Mouse (Mus musculus) hindbrain, embryonic 11.5 days (tissue): ENCODE results near the gene Smim26. TPM values are rescaled to one million over a fixed set of nuclear protein-coding genes. Genes with fewer than 3 reads are reported as not detected.

Experiments
- ATAC-seq: fragments of 200-750 bp; cut with Nextera tagmentation; 2 replicates; pipeline ENCODE4 v1.8.0; 2017; ENCODE audit warnings: mild to moderate bottlenecking, moderate TSS enrichment, moderate library complexity; ENCODE audit not compliant: low FRiP score
- DNase-seq: peaks from one replicate; pipeline ENCODE4 v3.0.0-alpha.2; 2015; ENCODE audit warnings: low spot score
- H3K27ac ChIP-seq: fragments of 300-500 bp; sonication (generic); 2 replicates; pipeline ENCODE4 v1.5.1; 2014; ENCODE audit warnings: mild to moderate bottlenecking, low read depth, low read length
- H3K27me3 ChIP-seq: fragments of 300-500 bp; sonication (generic); 2 replicates; pipeline ENCODE4 v1.6.1; 2014; ENCODE audit warnings: mild to moderate bottlenecking, low read length, moderate library complexity, mixed read lengths; ENCODE audit not compliant: control insufficient read depth, insufficient read depth
- H3K36me3 ChIP-seq: fragments of 300-500 bp; sonication (generic); 2 replicates; pipeline ENCODE4 v1.6.1; 2014; ENCODE audit warnings: mild to moderate bottlenecking, low read length, moderate library complexity, mixed read lengths; ENCODE audit not compliant: control insufficient read depth, insufficient read depth
- H3K4me1 ChIP-seq: fragments of 300-500 bp; sonication (generic); replicated peaks from 2 replicates; pipeline ENCODE4 v1.6.1; 2014; ENCODE audit warnings: low read length, mixed read lengths; ENCODE audit not compliant: control insufficient read depth, insufficient read depth
- H3K4me2 ChIP-seq: fragments of 300-500 bp; sonication (generic); replicated peaks from 2 replicates; pipeline ENCODE4 v1.6.1; 2014; ENCODE audit warnings: mild to moderate bottlenecking, low read depth, low read length
- H3K4me3 ChIP-seq: fragments of 300-500 bp; sonication (generic); 2 replicates; pipeline ENCODE4 v1.5.1; 2014; ENCODE audit warnings: low read depth, low read length
- H3K9ac ChIP-seq: fragments of 300-500 bp; sonication (generic); 2 replicates; pipeline ENCODE4 v1.6.1; 2014; ENCODE audit warnings: low read depth, low read length
- H3K9me3 ChIP-seq: fragments of 300-500 bp; sonication (generic); 2 replicates; pipeline ENCODE4 v1.6.1; 2016; ENCODE audit warnings: low read length; ENCODE audit not compliant: control insufficient read depth
- WGBS: fragments of 180-500 bp; shearing (Covaris S2); extraction: QIAGEN DNeasy Blood & Tissue Kit; methylation state at CpG from one replicate; pipeline ENCODE4 v1.1.7; 2014; 5-methylcytosine and 5-hydroxymethylcytosine counted together
- polyA plus RNA-seq: library from polyadenylated mRNA; unstranded; fragments of >200 nt; fragmentation: Nextera tagmentation; extraction: Ambion mirVana; gene quantifications from 2 replicates; pipeline ENCODE4 v1.2.1, GENCODE M21; 2014

The Smim26 gene
- 39.0 and 48.9 TPM in 2 replicates for polyA plus RNA-seq

DNA sequence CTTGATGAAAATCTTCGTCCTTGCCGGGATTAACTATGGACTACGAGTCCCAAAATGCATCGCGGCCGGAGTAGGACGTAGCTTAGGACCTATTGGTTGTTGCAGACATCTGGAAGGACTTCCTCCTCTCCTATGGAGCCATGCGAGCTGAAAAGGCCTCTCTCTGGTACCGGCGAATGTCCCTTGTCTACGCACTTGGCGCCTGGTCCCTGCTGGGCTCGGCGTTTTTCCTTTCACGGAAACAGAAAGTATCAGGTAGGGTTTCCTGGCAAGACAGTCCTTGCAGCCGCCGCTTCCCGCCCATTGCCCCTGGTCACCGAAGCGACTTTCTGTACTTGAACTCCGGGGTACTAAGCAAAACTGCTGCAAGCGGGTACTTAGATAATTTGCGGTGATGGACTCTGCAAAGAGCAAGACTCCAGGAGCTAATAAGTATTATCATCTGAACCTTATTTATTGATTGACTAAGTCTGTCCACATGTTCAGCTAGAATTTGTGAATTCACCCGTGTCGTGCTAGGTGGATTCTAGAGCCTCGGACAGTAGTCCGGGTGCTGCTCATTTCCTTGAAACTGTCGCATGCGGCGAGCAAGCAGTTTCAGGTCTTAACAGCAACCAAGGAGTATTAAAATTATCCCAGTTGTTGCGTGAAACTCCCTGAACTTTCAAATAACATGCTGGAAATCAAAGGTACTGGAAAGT, at the start of gene Smim26:
TSS of gene Smim26 (plus strand) at position 104 of the 701 bp plus-strand sequence.
- Histone ChIP-seq H3K27ac (no peak within 1 kb of the TSS), H3K27me3 (no peaks in the 10 kb centered on the region), H3K9me3 (no peaks in the 10 kb centered on the region), H3K4me1 (no peaks in the 10 kb centered on the region), H3K4me3 (peak within 1 kb of the TSS; percentile 48), H3K9ac (peak within 1 kb of the TSS; percentile 59), H3K4me2 (peak within 1 kb of the TSS; percentile 47), H3K36me3 (no peaks in the 10 kb centered on the region)
- ATAC-seq: peak; percentile 96
- peak; percentile 85 for DNase-seq
- 2% methylated on average over 31 of the region's 31 CpGs for WGBS

DNA sequence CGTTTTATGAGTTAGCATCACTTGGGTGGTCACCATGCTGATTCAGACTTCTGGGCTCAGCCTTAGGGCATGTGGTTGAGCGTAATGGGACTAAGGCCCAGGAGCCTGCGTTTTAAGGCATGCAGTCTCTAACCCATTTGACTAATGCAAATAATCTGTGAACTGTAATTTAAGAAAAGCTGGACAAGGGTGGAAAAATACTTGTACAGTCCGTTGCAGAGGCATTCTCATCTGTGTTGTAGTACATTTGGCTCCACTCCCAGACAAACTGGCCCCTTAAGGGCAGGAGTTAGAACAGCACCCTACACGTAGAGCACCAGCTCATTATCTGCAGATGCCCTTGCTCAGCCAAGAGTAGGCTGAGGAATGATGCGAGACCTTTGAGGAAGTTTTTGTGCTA, 49.2 kb upstream of the Smim26 start:
- no peak overlapping the region for H3K9ac ChIP-seq
- ATAC-seq (no peak), DNase-seq (no peak)
- H3K36me3 ChIP-seq: peaks cover 5% of the 10 kb centered on the region; the same call in 1 of the 2 replicates
- no peaks in the 10 kb centered on the region for H3K4me1 ChIP-seq
- H3K9me3 ChIP-seq: no peaks in the 10 kb centered on the region
- H3K4me2 ChIP-seq: no peak overlapping the region
- H3K27me3 ChIP-seq: no peaks in the 10 kb centered on the region
- whole genome bisulfite sequencing: 93% methylated on average over 6 of the region's 6 CpGs
- no peak overlapping the region for H3K27ac ChIP-seq
- H3K4me3 ChIP-seq: no peak overlapping the region

DNA sequence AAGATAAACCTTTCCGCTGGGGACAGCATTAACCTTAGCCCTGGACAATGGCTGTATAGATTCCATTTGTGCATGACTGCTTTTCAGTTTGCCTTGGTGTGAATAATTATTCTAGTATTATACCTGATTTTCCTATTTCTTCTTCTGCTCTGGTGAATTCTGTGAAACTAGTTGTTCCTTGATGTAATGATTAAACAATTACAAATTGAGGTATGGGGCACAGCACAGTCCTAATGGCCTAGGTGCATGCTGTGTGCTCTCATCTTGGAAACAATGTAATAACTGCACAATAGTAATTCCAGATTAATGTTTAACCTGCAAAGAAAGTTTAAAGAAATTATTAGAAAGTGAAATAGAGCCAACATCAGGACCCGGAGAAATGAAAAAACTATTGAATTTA, 48.8 kb upstream of the Smim26 start:
- Histone ChIP-seq H3K36me3 (peaks cover 5% of the 10 kb centered on the region; the same call in 1 of the 2 replicates), H3K4me2 (no peak overlapping the region), H3K27me3 (no peaks in the 10 kb centered on the region), H3K9me3 (no peaks in the 10 kb centered on the region), H3K4me3 (no peak overlapping the region), H3K4me1 (no peaks in the 10 kb centered on the region), H3K9ac (no peak overlapping the region), H3K27ac (no peak overlapping the region)
- DNase-seq (no peak), ATAC-seq (no peak)
- 95% methylated on average over 2 of the region's 2 CpGs for WGBS

DNA sequence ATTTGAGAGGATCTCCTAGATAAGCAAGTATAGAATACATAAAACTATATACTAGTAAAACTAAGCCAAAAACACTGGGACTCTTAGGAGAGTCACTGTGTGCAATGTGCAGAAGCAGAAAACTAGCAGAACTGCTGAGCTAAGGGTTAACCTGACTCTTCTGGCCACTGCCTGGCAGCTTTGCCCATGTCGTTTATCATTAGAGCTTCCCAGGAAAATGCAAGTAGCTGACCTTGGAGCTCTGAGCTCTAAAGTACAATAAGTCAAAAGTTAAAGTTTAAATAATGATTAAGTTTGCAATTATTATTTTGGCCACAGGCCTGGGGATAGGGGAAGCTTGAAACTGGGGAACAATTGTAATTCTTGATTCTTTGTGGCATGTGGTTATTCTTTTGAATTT, 48.4 kb upstream of the Smim26 start:
- Histone ChIP-seq H3K4me3 (no peak overlapping the region), H3K27ac (no peak overlapping the region), H3K9me3 (no peaks in the 10 kb centered on the region), H3K9ac (no peak overlapping the region), H3K36me3 (peaks cover 3% of the 10 kb centered on the region; the same call in 1 of the 2 replicates), H3K4me1 (no peaks in the 10 kb centered on the region), H3K4me2 (no peak overlapping the region), H3K27me3 (no peaks in the 10 kb centered on the region)
- DNase-seq (no peak), ATAC-seq (no peak)
- WGBS: 73% methylated on average over 1 of the region's 1 CpGs

DNA sequence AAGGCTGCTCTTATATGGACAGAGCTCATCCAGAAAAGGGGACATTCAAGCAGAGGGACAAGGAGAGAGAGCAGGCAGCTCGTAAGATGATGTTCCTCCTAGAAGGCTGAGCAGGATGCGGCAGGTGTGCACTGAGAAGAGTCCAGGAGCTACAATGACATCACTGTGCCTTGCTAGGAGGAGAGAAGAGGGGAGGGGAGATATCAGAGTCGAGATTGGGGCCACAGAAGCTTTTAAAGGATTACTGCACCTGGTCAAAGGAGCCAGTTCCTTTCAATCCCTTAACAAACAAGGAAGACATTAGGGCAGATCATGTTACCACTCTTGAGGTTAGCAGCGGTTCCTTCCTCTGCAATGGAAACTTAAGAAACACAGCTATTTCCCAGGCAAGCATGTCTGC, 46.3 kb upstream of the Smim26 start:
- Histone ChIP-seq H3K27me3 (no peaks in the 10 kb centered on the region), H3K9ac (no peak overlapping the region), H3K4me2 (no peak overlapping the region), H3K9me3 (no peaks in the 10 kb centered on the region), H3K36me3 (peaks cover 3% of the 10 kb centered on the region; the same call in 1 of the 2 replicates), H3K4me3 (no peak overlapping the region), H3K27ac (no peak overlapping the region), H3K4me1 (no peaks in the 10 kb centered on the region)
- ATAC-seq: no peak
- DNase-seq: no peak
- 80% methylated on average over 4 of the region's 4 CpGs for WGBS

DNA sequence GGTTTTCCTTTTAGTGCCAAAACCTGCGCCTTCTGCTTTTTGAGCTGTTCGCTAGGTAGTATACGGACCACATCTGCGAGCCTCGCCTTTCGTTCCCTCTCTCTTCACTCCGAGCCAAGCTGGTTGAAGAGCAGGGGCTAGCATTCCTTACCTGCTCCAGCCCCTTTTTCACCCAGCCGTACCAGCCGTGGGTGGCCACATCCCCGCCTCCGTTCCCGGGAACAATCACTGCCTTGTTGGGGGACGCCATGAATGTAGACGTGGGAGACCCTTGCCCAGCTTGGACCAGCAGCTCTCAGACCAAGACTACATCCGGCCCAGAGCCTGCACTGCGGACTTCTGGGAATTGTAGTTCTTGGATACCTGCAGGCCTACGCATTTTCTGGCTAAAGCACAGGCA, 43.3 kb upstream of the Smim26 start, which contains the start of gene Rbbp9:
TSS of gene Rbbp9 (minus strand) at position 341 of the 400 bp plus-strand sequence.
- DNase-seq (peak; percentile 83), ATAC-seq (peak; percentile 99)
- under 1% methylated on average over 17 of the region's 17 CpGs for WGBS
- H3K4me1 ChIP-seq: no peaks in the 10 kb centered on the region
- H3K4me2 ChIP-seq: peak within 1 kb of the TSS; percentile 40
- no peaks in the 10 kb centered on the region for H3K9me3 ChIP-seq
- H3K27ac ChIP-seq: peak within 1 kb of the TSS; percentile 43; the same call in 1 of the 2 replicates
- peak within 1 kb of the TSS; percentile 54 for H3K4me3 ChIP-seq
- peak within 1 kb of the TSS; percentile 72 for H3K9ac ChIP-seq
- no peaks in the 10 kb centered on the region for H3K27me3 ChIP-seq
- no peaks in the 10 kb centered on the region for H3K36me3 ChIP-seq

DNA sequence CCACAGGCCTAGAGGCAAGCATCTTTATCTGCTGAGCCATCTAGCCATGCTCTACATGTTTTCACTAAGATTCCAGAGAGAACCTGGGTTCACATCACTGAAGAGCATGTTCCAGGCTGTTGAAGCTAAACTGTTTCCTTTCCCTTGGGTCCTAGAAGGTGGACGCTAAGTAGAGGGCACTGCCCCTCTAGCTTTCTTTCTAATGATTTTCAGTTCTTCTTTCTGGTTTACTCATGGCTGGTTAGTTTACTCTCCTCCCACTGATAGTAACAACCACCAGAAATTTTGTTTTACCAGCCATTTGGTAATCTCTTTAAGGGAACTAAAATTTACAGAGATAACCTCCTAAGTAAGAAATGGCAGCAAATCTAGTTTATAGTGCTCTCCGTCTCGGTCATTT, 39.9 kb upstream of the Smim26 start:
- Histone ChIP-seq H3K4me3 (no peak overlapping the region), H3K9me3 (no peaks in the 10 kb centered on the region), H3K4me1 (no peaks in the 10 kb centered on the region), H3K27me3 (no peaks in the 10 kb centered on the region), H3K4me2 (no peak overlapping the region), H3K27ac (no peak overlapping the region), H3K36me3 (no peaks in the 10 kb centered on the region), H3K9ac (no peak overlapping the region)
- 88% methylated on average over 3 of the region's 3 CpGs for WGBS
- DNase-seq: no peak
- ATAC-seq: no peak

DNA sequence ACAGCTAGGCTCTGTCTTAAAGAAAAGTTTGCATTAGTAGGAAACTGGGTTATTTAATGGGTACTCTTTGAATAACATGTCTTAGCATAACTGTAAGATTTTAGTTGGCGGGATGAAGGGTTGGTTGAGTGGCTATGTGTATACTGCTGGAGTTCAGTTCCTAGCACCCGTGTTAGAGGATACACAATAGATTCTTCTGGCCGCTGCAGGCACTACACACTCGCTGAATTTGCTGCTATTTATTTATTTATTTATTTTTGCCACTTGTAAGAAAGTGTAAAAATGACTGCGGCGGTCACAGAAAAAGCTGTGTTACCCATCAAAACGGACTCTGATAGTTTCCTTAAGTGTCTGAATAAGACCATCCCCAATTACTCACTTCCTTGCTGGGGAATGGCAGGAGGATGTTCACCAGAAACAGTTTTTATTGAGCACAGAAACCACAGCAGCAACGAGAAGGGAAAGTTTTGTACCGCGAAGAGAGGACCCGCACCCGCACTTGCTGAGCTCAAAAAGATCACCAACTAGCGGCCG, 38.5 kb upstream of the Smim26 start:
- Histone ChIP-seq H3K4me2 (peak overlapping the region; percentile 44), H3K27me3 (no peaks in the 10 kb centered on the region), H3K4me3 (peak overlapping the region; percentile 52), H3K9me3 (no peaks in the 10 kb centered on the region), H3K36me3 (no peaks in the 10 kb centered on the region), H3K9ac (peak overlapping the region; percentile 65), H3K27ac (peak overlapping the region; percentile 70), H3K4me1 (no peaks in the 10 kb centered on the region)
- ATAC-seq (no peak; the same call in 1 of the 2 replicates), DNase-seq (no peak)
- WGBS: 4% methylated on average over 14 of the region's 14 CpGs
